Mouse (Mus musculus) hindbrain, postnatal 0 days (tissue): ENCODE results near the gene Ncor2. TPM values are rescaled to one million over a fixed set of nuclear protein-coding genes. Genes with fewer than 3 reads are reported as not detected.

Experiments
- ATAC-seq: fragments of 200-750 bp; cut with Nextera tagmentation; 2 replicates; pipeline ENCODE4 v1.8.0; 2017; ENCODE audit warnings: mild to moderate bottlenecking, moderate TSS enrichment, moderate library complexity
- DNase-seq: peaks from one replicate; pipeline ENCODE4 v3.0.0-alpha.2; 2015; ENCODE audit warnings: low spot score
- H3K27ac ChIP-seq: fragments of 300-500 bp; sonication (generic); 2 replicates; pipeline ENCODE4 v1.5.1; 2014; ENCODE audit warnings: mild to moderate bottlenecking
- H3K27me3 ChIP-seq: fragments of 300-500 bp; sonication (generic); 2 replicates; pipeline ENCODE4 v1.6.1; 2014; ENCODE audit warnings: low read length, mixed read lengths; ENCODE audit not compliant: insufficient read depth
- H3K36me3 ChIP-seq: fragments of 300-500 bp; sonication (generic); 2 replicates; pipeline ENCODE4 v1.6.1; 2014; ENCODE audit warnings: low read length, mixed read lengths; ENCODE audit not compliant: insufficient read depth
- H3K4me1 ChIP-seq: fragments of 300-500 bp; sonication (generic); 2 replicates; pipeline ENCODE4 v1.6.1; 2014; ENCODE audit warnings: antibody characterized with exemption, low read length, mixed read lengths; ENCODE audit not compliant: insufficient read depth
- H3K4me2 ChIP-seq: fragments of 300-500 bp; sonication (generic); 2 replicates; pipeline ENCODE4 v1.6.1; 2014; ENCODE audit warnings: low read depth, mild to moderate bottlenecking, low read length, moderate library complexity, mixed read lengths
- H3K4me3 ChIP-seq: fragments of 300-500 bp; sonication (generic); 2 replicates; pipeline ENCODE4 v1.5.1; 2014; ENCODE audit warnings: low read length
- H3K9ac ChIP-seq: fragments of 300-500 bp; sonication (generic); replicated peaks from 2 replicates; pipeline ENCODE4 v1.6.1; 2014; ENCODE audit warnings: mild to moderate bottlenecking, low read length, moderate library complexity, mixed read lengths
- H3K9me3 ChIP-seq: fragments of 300-500 bp; sonication (generic); 2 replicates; pipeline ENCODE4 v1.6.1; 2016; ENCODE audit warnings: low read length, mixed read lengths
- CTCF ChIP-seq: IDR thresholded peaks from 2 replicates; pipeline ENCODE4 v1.5.1; 2016; ENCODE audit warnings: antibody characterized with exemption, control low read depth, low read depth
- WGBS: fragments of 180-500 bp; shearing (Covaris S2); extraction: QIAGEN DNeasy Blood & Tissue Kit; methylation state at CpG from one replicate; pipeline ENCODE4 v1.1.7; 2014; 5-methylcytosine and 5-hydroxymethylcytosine counted together
- polyA plus RNA-seq: library from polyadenylated mRNA; unstranded; fragments of >200 nt; fragmentation: Nextera tagmentation; extraction: Ambion mirVana; gene quantifications from 2 replicates; pipeline ENCODE4 v1.2.1, GENCODE M21; 2015
- total RNA-seq: library from RNA; depleted of rRNA; stranded (reverse); fragments of >200 nt; gene quantifications from 2 replicates; pipeline ENCODE4 v1.2.3, GENCODE M21; 2014

The Ncor2 gene
- total and polyA plus RNA-seq, 2 experiments from 2014 or later, result 22.7 to 35.4 TPM

DNA sequence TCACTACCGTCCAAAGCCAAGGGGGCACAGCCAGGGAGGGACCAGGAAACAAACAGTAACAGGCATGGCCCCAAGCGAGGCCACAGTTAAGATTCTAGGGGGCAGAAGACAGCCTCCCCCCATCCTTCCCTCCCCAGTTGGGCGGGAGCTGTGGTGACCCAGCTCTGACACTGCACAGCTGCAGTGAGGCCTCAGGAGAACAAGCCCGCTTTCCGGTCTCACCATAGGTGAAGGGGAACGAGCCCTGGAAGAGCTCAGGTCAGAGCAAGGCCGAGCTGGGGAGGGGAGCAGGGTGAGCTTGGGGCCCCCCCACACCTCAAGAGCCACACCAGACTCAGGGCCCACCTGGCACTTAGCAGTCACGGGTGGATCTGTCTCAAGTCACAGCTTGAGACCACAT is 123.1 kb downstream of the Ncor2 start:
- H3K36me3 ChIP-seq, result peaks cover under 1% of the 10 kb centered on the region; the same call in 1 of the 2 replicates
- peaks cover 43% of the 10 kb centered on the region for H3K4me1 ChIP-seq
- no peak for DNase-seq
- peak overlapping the region; percentile 55; the same call in 1 of the 2 replicates for H3K4me2 ChIP-seq
- TF ChIP-seq CTCF, result no peak
- no peak for ATAC-seq
- no peak overlapping the region for H3K27ac ChIP-seq
- no peak overlapping the region for H3K9ac ChIP-seq
- 61% methylated on average over 8 of the region's 8 CpGs for WGBS
- H3K4me3 ChIP-seq, result no peak overlapping the region
- no peaks in the 10 kb centered on the region for H3K27me3 ChIP-seq
- no peaks in the 10 kb centered on the region for H3K9me3 ChIP-seq

GRCm38 (mm10) chr5:125053661-125054060 is 125.4 kb downstream of the Ncor2 start:
- DNase-seq, result no peak
- Histone ChIP-seq H3K27ac (no peak overlapping the region), H3K4me3 (no peak overlapping the region), H3K9ac (no peak overlapping the region), H3K9me3 (no peaks in the 10 kb centered on the region), H3K36me3 (peaks cover 23% of the 10 kb centered on the region; the same call in 1 of the 2 replicates), H3K27me3 (no peaks in the 10 kb centered on the region), H3K4me1 (peaks cover 26% of the 10 kb centered on the region), H3K4me2 (no peak overlapping the region)
- no peak for ATAC-seq
- TF ChIP-seq CTCF, result no peak
- WGBS, result 77% methylated on average over 7 of the region's 7 CpGs

DNA sequence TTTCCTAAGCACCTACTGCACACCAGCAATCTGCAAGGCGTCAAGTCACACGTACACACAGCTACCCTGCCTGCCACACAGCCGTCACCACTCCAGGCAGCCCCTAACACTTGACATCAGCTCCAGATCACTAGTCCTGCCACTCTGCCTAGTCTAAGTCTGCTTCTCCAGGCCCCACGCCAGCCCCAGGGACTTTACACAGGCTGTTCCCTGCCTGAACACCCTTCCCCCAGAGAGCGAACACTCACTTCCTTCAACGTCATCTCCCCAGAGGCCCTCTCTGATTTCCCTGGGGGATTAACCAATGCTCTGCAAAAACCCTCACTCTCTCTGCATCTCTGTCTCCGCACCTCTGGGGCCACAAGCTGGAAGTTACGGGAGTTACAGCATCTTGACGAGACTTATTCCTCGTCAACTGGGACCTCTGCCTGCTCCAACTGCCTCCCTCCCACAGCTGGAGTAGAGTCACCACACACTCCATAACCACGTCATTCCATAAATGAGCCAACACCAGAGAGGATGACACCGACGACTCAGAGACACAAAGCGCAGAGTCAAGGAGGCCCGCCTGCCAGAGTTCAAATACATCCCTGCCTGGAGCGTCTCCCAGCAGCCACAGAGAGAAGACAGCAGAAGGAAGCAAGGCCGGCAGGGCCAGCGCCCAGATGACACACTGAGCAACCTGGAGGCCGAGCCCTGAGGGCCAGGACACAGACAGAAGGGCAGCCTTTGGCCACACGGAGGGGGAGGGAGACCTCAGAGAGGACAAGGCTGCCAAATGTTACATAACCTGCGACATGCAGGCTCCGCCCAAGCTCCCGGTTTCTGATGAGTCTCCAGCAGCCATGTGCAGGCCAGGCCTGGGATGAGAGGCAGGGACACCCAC is 126.2 kb downstream of the Ncor2 start:
- H3K4me1 ChIP-seq, result peaks cover 19% of the 10 kb centered on the region
- TF ChIP-seq CTCF, result no peak
- no peaks in the 10 kb centered on the region for H3K27me3 ChIP-seq
- WGBS, result 66% methylated on average over 23 of the region's 23 CpGs
- no peak for DNase-seq
- no peak overlapping the region for H3K4me2 ChIP-seq
- H3K27ac ChIP-seq, result no peak overlapping the region
- H3K4me3 ChIP-seq, result no peak overlapping the region
- H3K9ac ChIP-seq, result no peak overlapping the region
- no peak for ATAC-seq
- H3K9me3 ChIP-seq, result no peaks in the 10 kb centered on the region
- H3K36me3 ChIP-seq, result peaks cover 31% of the 10 kb centered on the region; the same call in 1 of the 2 replicates

- ATAC-seq (no peak), DNase-seq (no peak)
- Histone ChIP-seq H3K4me3 (no peak overlapping the region), H3K9me3 (no peaks in the 10 kb centered on the region), H3K9ac (no peak overlapping the region), H3K4me1 (peaks cover 13% of the 10 kb centered on the region), H3K27ac (no peak overlapping the region), H3K4me2 (no peak overlapping the region), H3K27me3 (no peaks in the 10 kb centered on the region), H3K36me3 (peaks cover 37% of the 10 kb centered on the region)
- 70% methylated on average over 10 of the region's 10 CpGs for WGBS
- TF ChIP-seq CTCF, result no peak
Observed at GRCm38 (mm10) chr5:125052237-125052602, 126.8 kb downstream of the Ncor2 start.

- Histone ChIP-seq H3K4me3 (no peak overlapping the region), H3K4me1 (no peaks in the 10 kb centered on the region), H3K9me3 (no peaks in the 10 kb centered on the region), H3K4me2 (no peak overlapping the region), H3K27ac (no peak overlapping the region), H3K36me3 (peaks cover 53% of the 10 kb centered on the region), H3K9ac (no peak overlapping the region), H3K27me3 (no peaks in the 10 kb centered on the region)
- WGBS, result 93% methylated on average over 4 of the region's 4 CpGs
- DNase-seq (no peak), ATAC-seq (no peak)
- TF ChIP-seq CTCF, result no peak
Observed at GRCm38 (mm10) chr5:125049481-125049880, 129.5 kb downstream of the Ncor2 start.

DNA sequence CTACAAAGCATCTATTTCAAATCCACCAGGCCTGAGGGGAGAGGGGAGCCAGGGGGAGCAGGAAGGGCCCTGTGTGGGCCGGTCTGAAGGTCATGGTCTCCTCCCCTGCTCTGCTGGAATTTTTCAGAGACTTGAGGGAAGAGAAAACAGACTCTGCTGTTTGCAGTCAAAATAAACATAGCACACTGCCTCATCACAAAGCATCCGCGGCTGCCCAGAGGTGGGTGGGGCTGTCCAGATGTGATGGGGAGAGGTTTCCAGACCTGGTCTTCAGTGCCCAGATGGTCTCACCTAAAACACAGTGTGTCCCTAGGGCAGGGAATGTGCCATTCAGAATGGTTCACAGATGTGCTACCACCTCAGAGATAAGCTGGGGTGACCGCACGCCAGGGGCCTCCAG is 132.6 kb downstream of the Ncor2 start:
- Histone ChIP-seq H3K27ac (0 out of 2 replicates have a peak overlapping the region, but pooled peaks have one; percentile 27), H3K4me1 (no peaks in the 10 kb centered on the region), H3K9ac (no peak overlapping the region), H3K27me3 (no peaks in the 10 kb centered on the region), H3K4me2 (no peak overlapping the region), H3K36me3 (peaks cover 60% of the 10 kb centered on the region), H3K9me3 (no peaks in the 10 kb centered on the region), H3K4me3 (no peak overlapping the region)
- WGBS, result 69% methylated on average over 5 of the region's 5 CpGs
- DNase-seq (no peak), ATAC-seq (no peak)
- no peak for TF ChIP-seq CTCF

DNA sequence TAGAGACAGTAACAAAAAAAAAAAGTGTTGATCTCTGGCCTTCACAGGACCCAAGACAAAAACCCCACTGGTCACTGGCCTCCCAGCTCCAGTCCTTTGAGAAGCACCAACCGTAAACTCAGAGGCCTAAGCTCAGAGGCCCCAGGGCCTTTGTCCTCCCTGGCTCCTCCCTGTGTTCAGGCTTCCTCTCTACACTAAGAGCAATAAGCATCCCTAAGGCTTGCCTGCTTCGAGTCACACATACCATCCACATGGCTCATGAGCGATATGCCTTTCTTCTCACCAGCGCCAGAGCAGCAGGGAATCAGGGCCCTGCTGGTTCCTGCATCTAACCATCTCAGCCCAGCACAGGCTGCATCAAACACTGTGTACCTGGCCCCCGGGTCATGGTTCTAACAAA is 133.8 kb downstream of the Ncor2 start:
- 13% methylated on average over 5 of the region's 5 CpGs for WGBS
- Histone ChIP-seq H3K9ac (no peak overlapping the region), H3K9me3 (no peaks in the 10 kb centered on the region), H3K36me3 (peaks cover 53% of the 10 kb centered on the region), H3K4me2 (no peak overlapping the region), H3K4me3 (no peak overlapping the region), H3K27me3 (no peaks in the 10 kb centered on the region), H3K4me1 (no peaks in the 10 kb centered on the region; the same call in 1 of the 2 replicates), H3K27ac (0 out of 2 replicates have a peak overlapping the region, but pooled peaks have one; percentile 27)
- 0 out of 2 replicates have a peak, but pooled peaks have one; percentile 19 for ATAC-seq
- TF ChIP-seq CTCF, result no peak
- no peak for DNase-seq
